Mouse (Mus musculus): ENCODE results near the gene Mfsd1. TPM values are rescaled to one million over a fixed set of nuclear protein-coding genes. Genes with fewer than 3 reads are reported as not detected.

The Mfsd1 gene
- total RNA-seq, 2 experiments from 2014 or later: 34.0 to 35.9 TPM

DNA sequence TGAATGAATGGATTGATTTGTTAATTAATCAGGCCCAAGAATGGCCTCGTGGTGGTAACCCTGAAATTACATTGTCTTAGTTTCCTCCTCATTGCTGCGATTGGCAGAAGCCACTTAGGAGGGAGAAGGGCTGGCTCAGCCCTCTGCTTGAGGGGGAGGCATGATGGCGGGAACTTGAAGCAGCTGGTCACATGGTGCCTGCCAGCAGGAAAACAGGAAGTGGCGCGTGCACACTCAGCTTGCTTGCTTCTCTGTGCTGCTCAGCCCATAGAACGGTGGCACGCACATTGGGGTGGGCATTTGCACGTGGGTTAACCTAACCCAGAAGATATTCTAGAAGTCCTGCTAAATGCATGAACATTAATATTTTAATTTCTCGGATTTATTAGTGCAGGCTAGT is 4.9 kb downstream of the Mfsd1 start:
- intact Hi-C loops (cut with DNase I): no loop called here

DNA sequence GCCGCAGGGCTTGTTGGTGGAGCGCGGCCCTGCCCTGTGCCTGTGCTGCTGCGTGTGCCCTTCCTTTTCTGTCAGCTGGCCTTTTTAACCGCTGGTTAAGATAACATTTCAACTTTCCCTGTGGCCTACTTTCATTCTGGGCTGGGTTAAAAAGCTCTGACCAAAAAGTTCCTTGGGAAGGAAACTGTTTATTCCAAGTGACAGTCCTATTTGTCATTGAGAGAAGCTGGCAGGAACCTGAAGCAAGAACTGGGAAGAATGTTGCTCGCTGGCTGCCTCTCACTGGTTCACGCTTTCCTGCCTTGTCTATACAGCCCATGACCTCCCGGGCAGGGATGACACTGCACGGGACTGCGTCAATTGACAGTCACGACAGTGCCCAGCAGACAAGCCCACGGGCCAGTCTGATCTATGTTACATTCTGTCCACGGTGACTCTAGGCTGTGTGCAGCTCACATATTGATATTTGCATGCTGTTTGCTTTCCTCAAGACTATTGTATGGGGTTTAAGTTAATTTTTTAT is 19.1 kb downstream of the Mfsd1 start:
- DNase-seq (ENCODE audit: low spot score in 2 of 2): no peak
- intact Hi-C loops (cut with DNase I): no loop called here

More for the DNA sequence above, 4.9 kb downstream of the Mfsd1 start:
- no peak for DNase-seq (ENCODE audit: low spot score in 2 of 2)

DNA sequence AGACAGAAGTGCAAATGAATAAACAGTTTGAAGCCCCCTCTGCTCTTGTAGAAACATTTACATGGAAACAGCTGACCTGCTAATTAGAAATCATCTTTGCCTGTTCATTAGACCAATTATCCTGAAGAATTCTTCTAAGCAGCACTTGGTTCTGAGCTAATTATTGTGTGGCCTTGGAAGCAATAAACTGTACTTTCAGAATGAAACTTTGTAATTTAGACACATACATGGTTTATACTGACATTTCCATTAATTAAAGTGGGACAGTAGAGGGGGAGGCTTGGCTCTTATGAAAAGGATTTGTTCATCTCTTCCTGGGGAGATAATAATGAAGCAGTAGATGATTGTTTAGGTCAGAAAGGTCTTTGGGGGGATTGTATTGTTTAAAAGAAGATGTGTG is 35.7 kb downstream of the Mfsd1 start:
- intact Hi-C loops (cut with DNase I): no loop called here
- DNase-seq (ENCODE audit: low spot score in 2 of 2): no peak

- intact Hi-C loops (cut with DNase I): loop anchor here (1.0 to 10.0 kb wide), 2 partner anchors 421 to 920 kb away; no protein-coding TSS in a partner anchor
These were observed 42.1 kb downstream of the Mfsd1 start for GRCm38 (mm10) chr3:67624629-67625028.

DNA sequence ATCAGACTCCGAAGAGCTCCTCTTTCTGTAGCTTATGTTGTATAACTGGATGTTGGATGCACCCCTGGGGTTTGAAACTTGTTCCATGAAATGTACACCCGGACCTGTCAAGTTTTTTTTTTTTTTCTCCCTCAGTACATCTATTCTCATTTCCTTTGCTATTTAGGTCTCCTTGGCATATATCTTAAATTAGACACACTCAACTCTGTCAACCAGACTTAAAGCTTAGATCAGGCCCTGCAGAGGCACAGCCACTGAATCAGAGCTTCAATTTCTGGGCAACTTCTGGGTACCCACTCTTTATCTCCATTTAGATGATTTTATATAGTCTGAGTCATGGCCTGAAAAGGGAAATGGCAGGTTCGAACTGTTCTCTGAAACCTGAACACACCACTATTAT is 60.6 kb downstream of the Mfsd1 start:
- DNase-seq (ENCODE audit: low spot score in 2 of 2): peak in 1 of 2 experiments; percentile 79
- intact Hi-C loops (cut with DNase I): loop anchor here (1.0 to 5.0 kb wide), 2 partner anchors 265 to 1034 kb away; no protein-coding TSS in a partner anchor

More at GRCm38 (mm10) chr3:67624629-67625028, 42.1 kb downstream of the Mfsd1 start:
- DNase-seq (ENCODE audit: low spot score in 2 of 2): peak in 1 of 2 experiments; percentile 13

DNA sequence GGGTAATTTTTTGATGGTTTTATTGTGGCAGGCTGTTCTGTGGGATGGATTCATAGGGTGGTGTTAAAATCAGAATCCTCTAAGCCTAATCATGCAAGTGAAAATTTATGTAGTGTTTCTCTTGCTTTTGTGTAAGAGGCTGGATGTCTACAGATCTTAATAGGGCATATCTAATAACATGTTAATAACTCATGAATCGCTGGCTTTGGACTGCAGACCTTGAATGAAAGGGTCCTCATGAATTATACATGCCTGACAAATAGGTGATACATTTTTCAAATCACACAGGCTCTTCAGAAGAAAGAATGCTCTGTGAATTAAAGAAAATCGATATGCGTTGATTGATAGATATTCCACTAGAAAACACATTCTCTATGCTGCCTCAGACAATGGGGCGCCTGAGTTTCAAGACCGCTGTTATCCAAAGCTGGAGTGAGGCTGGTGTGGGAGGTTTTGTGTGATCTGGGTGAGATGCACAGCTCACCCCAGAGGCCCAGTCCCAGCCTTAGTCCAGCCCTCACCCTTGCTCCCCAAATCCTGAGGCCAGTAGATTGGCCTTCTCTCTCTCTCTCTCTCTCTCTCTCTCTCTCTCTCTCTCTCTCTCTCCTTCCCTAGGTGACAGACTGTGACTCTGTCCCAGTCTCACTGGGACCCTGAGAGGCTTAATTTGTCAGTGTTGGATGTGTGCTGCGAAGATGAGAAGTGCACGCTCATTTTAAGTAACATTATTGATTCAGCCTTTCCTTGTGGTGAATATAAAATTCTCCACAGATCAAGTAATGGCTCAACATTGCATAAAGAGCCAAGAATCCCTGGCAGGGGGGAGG is 63.3 kb downstream of the Mfsd1 start:
- no peak for DNase-seq (ENCODE audit: low spot score in 2 of 2)
- intact Hi-C loops (cut with DNase I): loop anchor here (5.0 kb wide), 1 partner anchor 246 kb away; the partner anchor contains the start of genes Iqcj and Iqschfp

Other genes starting within 250 kb of the Mfsd1 start
- 1 to 10 TPM; 1.2 to 1.9 TPM for gene Mlf1, start 208.6 kb upstream of the Mfsd1 start, total RNA-seq (2021)
- not detected for gene Gm17402, start 207.6 kb upstream of the Mfsd1 start, total RNA-seq (2021)
- gene Gfm1, start 152.6 kb upstream of the Mfsd1 start, total RNA-seq (2021): 10 to 100 TPM; 50.8 to 51.2 TPM
- 10 to 100 TPM; 33.4 to 37.2 TPM for gene Lxn, start 118.8 kb upstream of the Mfsd1 start, total RNA-seq (2021)
- gene Rarres1, start 67.2 kb upstream of the Mfsd1 start, total RNA-seq (2021): 1 to 10 TPM; 1.3 to 1.8 TPM